Mouse (Mus musculus): Measurements from ENCODE around the gene Abl2. TPM values are rescaled to one million over a fixed set of nuclear protein-coding genes. Genes with fewer than 3 reads are reported as not detected.

The Abl2 gene
- polyA plus RNA-seq, 1 experiment from 2014 or later: 2.3 TPM

DNA sequence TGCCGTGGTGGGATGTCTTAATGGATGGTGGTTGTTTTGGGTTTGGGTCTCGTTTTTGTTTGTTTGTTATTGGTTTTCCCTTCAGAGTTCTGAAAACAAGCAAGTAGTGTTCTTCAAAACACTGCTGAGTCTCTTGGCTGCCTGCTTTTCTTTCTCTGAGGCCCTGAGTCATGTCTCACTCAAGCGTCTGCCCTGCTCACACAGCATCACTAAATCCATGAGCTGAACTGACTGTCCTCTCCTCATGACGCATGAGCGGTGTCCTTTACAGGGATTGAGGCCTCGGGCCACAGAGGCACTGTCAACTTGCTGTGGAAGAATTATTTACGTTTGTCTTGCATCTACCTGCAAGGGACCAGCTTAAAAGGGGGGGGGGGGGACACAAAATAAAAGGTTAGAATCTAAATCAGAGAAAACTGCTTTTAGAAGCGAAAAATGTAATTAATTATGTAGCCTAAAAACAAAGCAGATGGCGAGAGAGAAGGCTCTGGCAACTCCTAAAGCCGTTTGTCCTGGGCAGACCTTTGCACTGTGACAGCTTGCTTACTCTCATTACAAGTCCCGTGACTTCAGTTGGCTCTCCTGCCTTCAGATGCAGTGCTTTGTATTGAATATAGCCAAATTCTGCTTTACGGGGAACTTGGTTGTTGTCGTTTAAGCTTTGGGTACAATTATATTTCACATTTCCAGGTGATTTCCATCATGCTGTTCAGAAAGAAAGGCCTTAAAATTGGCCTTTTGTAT lies 86.4 kb downstream of the Abl2 start:
- TF ChIP-seq CTCF (IDR thresholded peaks at IDR 0.05): no peak
- no peak for TF ChIP-seq EP300 (IDR thresholded peaks at IDR 0.05)
- 77% methylated on average over 13 of the region's 13 CpGs for WGBS

DNA sequence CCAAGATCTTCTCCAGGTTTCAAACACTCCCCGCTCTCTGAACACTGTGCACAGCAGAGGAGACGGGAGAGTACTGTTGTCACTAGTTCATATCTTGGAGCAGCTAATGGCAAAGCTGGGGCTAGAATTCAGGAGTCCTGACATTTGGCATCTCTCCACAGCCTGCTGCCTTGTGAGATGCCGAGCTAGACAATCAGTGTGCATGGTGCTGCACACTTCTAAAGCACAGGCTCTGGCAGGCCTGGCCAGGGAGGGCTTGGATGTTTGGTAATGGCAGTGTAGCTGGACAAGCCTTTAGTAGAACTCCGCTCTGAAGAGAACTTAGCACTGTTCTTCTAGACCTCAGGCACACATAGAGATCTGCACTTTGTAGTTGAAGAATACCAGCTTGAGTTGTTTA lies 87.4 kb downstream of the Abl2 start:
- DNase-seq (ENCODE audit: low spot score) (no peak), ATAC-seq (no peak)
- H3K27ac ChIP-seq (ENCODE audit: low read length): no peak overlapping the region
- no peak overlapping the region for H3K4me2 ChIP-seq (replicated peaks; ENCODE audit: low read depth, low read length)
- peaks cover 17% of the 10 kb centered on the region; the same call in 1 of the 2 replicates for H3K36me3 ChIP-seq (ENCODE audit: insufficient read depth, low read length)
- no peak for TF ChIP-seq EP300 (IDR thresholded peaks at IDR 0.05)
- no peak for TF ChIP-seq CTCF (IDR thresholded peaks at IDR 0.05)
- no peaks in the 10 kb centered on the region for H3K4me1 ChIP-seq (ENCODE audit: insufficient read depth, low read depth, low read length)
- H3K4me3 ChIP-seq (ENCODE audit: low read depth, low read length): no peak overlapping the region
- no peaks in the 10 kb centered on the region for H3K27me3 ChIP-seq (replicated peaks; ENCODE audit: insufficient read depth, low read length)
- H3K9me3 ChIP-seq (ENCODE audit: low read length): no peaks in the 10 kb centered on the region
- no peak overlapping the region for H3K9ac ChIP-seq (replicated peaks; ENCODE audit: low read depth)
- 85% methylated on average over 4 of the region's 4 CpGs for WGBS

More for the DNA sequence above, 86.4 kb downstream of the Abl2 start:
- Histone ChIP-seq H3K4me1 (ENCODE audit: insufficient read depth, low read depth, low read length) (no peaks in the 10 kb centered on the region), H3K4me3 (ENCODE audit: low read depth, low read length) (no peak overlapping the region), H3K4me2 (replicated peaks; ENCODE audit: low read depth, low read length) (no peak overlapping the region), H3K36me3 (ENCODE audit: insufficient read depth, low read length) (peaks cover 18% of the 10 kb centered on the region; the same call in 1 of the 2 replicates), H3K27ac (ENCODE audit: low read length) (no peak overlapping the region), H3K9me3 (ENCODE audit: low read length) (no peaks in the 10 kb centered on the region), H3K27me3 (replicated peaks; ENCODE audit: insufficient read depth, low read length) (no peaks in the 10 kb centered on the region), H3K9ac (replicated peaks; ENCODE audit: low read depth) (no peak overlapping the region)
- no peak for DNase-seq (ENCODE audit: low spot score)
- no peak for ATAC-seq

DNA sequence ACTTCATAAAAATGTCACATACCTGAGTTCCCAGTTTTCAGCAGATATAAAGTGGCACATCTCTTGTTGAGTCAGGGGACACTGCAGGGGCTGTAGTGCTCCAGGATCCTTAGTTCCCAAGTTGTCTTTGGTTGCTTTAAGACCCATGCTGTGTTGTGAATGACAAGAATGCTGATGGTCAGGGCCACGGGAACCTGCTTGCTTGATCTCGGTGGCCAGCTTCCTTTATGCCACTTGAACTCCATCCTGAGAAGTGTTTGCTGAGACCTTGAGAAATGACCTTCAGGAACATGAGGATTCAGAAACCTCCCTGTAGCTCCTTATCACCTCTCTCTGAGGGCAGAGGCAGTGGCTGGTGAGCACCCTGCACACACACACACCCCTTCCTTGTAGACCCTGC lies 90.1 kb downstream of the Abl2 start:
- no peaks in the 10 kb centered on the region for H3K9me3 ChIP-seq (ENCODE audit: low read length)
- H3K36me3 ChIP-seq (ENCODE audit: insufficient read depth, low read length): no peaks in the 10 kb centered on the region
- H3K27me3 ChIP-seq (replicated peaks; ENCODE audit: insufficient read depth, low read length): no peaks in the 10 kb centered on the region
- no peak for ATAC-seq
- no peaks in the 10 kb centered on the region for H3K4me1 ChIP-seq (ENCODE audit: insufficient read depth, low read depth, low read length)
- no peak overlapping the region for H3K4me3 ChIP-seq (ENCODE audit: low read depth, low read length)
- H3K4me2 ChIP-seq (replicated peaks; ENCODE audit: low read depth, low read length): no peak overlapping the region
- TF ChIP-seq CTCF (IDR thresholded peaks at IDR 0.05) (no peak), EP300 (IDR thresholded peaks at IDR 0.05) (no peak)
- WGBS: 16% methylated on average over 2 of the region's 2 CpGs
- DNase-seq (ENCODE audit: low spot score): no peak
- H3K27ac ChIP-seq (ENCODE audit: low read length): no peak overlapping the region
- no peak overlapping the region for H3K9ac ChIP-seq (replicated peaks; ENCODE audit: low read depth)

DNA sequence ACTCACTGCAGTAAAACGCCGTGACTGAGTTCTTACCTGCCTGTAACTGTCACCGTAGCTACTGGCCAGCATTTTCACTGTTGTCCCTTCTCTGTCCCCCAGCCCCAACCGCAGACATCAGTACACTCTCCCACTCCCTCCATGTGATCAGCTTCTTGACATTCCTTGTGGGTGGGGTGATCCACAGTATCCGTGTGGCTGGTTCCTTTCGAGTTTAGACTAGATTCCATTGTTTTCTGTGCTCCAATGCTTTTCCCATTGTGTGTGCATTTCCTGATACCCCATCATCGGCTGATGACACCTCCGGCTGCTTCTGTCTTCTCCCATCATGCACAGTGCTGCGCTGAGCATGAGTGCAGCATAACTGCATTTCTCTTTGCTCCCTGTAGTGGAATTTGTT lies 92.0 kb downstream of the Abl2 start:
- WGBS: 61% methylated on average over 9 of the region's 9 CpGs
- H3K27me3 ChIP-seq (replicated peaks; ENCODE audit: insufficient read depth, low read length): no peaks in the 10 kb centered on the region
- no peak overlapping the region for H3K4me2 ChIP-seq (replicated peaks; ENCODE audit: low read depth, low read length)
- H3K27ac ChIP-seq (ENCODE audit: low read length): no peak overlapping the region
- H3K36me3 ChIP-seq (ENCODE audit: insufficient read depth, low read length): no peaks in the 10 kb centered on the region
- TF ChIP-seq CTCF (IDR thresholded peaks at IDR 0.05) (no peak), EP300 (IDR thresholded peaks at IDR 0.05) (no peak)
- H3K4me1 ChIP-seq (ENCODE audit: insufficient read depth, low read depth, low read length): 0 out of 2 replicates have a peak, but pooled peaks cover 9% of the 10 kb centered on the region
- ATAC-seq: peak; percentile 47
- DNase-seq (ENCODE audit: low spot score): peak; percentile 43
- no peak overlapping the region for H3K4me3 ChIP-seq (ENCODE audit: low read depth, low read length)
- H3K9me3 ChIP-seq (ENCODE audit: low read length): no peaks in the 10 kb centered on the region
- no peak overlapping the region for H3K9ac ChIP-seq (replicated peaks; ENCODE audit: low read depth)

DNA sequence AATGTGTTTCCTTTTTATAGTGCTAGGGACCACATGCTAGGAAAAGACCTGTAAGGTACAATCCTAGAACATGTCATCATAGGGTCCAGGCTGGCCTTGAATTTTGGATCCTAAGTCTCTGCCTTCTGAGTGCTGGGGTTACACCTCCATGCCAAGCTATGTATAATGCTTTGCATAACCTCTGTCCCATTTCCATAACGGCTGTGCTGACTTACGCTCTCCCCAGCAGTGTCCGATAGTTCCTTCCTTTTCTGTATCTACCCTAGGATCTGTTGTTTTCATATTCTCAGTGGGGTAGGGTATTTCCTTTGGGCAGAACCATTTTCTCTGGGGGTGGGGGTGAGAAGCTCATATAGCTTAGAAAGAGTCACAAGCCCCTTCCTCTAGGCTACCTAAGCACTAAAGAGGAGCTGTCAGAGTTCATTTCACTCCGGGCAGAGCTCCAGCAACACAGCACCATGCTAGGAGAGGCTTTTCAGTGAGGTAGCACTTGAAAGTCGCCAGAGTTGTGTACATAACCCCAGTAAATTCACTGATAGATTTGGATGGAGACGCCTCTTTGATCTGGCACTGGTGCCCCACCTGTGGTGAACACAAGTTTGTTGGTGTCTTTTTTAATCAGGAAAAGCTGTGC lies 93.7 kb downstream of the Abl2 start:
- H3K27ac ChIP-seq (ENCODE audit: low read length): no peak overlapping the region
- H3K36me3 ChIP-seq (ENCODE audit: insufficient read depth, low read length): no peaks in the 10 kb centered on the region
- no peak overlapping the region for H3K4me3 ChIP-seq (ENCODE audit: low read depth, low read length)
- DNase-seq (ENCODE audit: low spot score) (peak; percentile 64), ATAC-seq (0 out of 2 replicates have a peak, but pooled peaks have one; percentile 18)
- H3K9ac ChIP-seq (replicated peaks; ENCODE audit: low read depth): no peak overlapping the region
- no peaks in the 10 kb centered on the region for H3K27me3 ChIP-seq (replicated peaks; ENCODE audit: insufficient read depth, low read length)
- TF ChIP-seq CTCF (IDR thresholded peaks at IDR 0.05): no peak
- TF ChIP-seq EP300 (IDR thresholded peaks at IDR 0.05): no peak
- no peak overlapping the region for H3K4me2 ChIP-seq (replicated peaks; ENCODE audit: low read depth, low read length)
- 33% methylated on average over 6 of the region's 6 CpGs for WGBS
- 0 out of 2 replicates have a peak, but pooled peaks cover 9% of the 10 kb centered on the region for H3K4me1 ChIP-seq (ENCODE audit: insufficient read depth, low read depth, low read length)
- H3K9me3 ChIP-seq (ENCODE audit: low read length): no peaks in the 10 kb centered on the region

DNA sequence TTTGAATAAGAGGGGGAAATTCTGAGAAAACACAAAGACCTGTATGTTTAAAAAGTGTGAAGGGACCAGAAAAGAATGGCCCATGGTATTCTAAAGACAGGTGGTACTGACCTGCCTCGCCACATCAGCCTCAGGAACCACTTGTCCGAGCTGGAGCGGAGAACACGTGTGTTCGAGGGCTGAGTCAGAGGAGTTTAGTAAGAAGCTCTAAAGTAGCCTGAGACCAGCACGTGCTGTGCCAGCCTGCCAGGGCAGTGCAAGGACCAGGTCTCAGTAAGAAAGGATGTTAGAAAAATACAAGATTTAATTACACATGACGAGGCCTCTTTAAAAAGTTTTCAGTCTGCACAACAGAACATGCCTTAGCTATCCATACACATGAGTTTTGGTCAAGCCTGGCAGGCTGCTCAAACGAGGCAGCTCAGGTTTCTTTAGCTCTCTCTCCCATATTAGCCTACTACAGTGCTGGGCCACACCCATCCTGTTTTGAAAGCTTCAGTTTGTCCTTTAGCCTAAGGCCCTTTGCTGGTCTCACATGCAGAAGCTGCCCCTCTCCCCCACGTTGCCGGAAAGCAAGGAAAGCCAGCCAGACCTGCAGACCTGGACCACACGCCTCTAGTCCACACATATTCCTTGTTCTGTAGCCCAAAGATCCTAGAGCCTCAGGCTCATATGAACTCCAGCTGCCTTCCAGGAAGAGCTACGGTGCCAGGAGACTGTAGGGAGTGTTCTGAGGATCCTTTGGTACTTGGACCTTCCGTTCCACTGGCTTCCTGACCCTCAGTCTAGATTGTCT lies 96.3 kb downstream of the Abl2 start:
- Histone ChIP-seq H3K4me1 (ENCODE audit: insufficient read depth, low read depth, low read length) (0 out of 2 replicates have a peak, but pooled peaks cover 9% of the 10 kb centered on the region), H3K36me3 (ENCODE audit: insufficient read depth, low read length) (no peaks in the 10 kb centered on the region), H3K27me3 (replicated peaks; ENCODE audit: insufficient read depth, low read length) (no peaks in the 10 kb centered on the region), H3K9ac (replicated peaks; ENCODE audit: low read depth) (no peak overlapping the region), H3K4me3 (ENCODE audit: low read depth, low read length) (no peak overlapping the region), H3K4me2 (replicated peaks; ENCODE audit: low read depth, low read length) (no peak overlapping the region), H3K27ac (ENCODE audit: low read length) (peak overlapping the region; percentile 68), H3K9me3 (ENCODE audit: low read length) (no peaks in the 10 kb centered on the region)
- ATAC-seq: peak; percentile 86
- peak; percentile 69 for TF ChIP-seq EP300 (IDR thresholded peaks at IDR 0.05)
- no peak for TF ChIP-seq CTCF (IDR thresholded peaks at IDR 0.05)
- peak; percentile 78 for DNase-seq (ENCODE audit: low spot score)
- 42% methylated on average over 13 of the region's 13 CpGs for WGBS
